Mouse (Mus musculus) stomach, postnatal 0 days (tissue): Measurements from ENCODE around the gene Slc22a17.

Source experiments
- CTCF ChIP-seq: IDR thresholded peaks from 2 replicates; pipeline ENCODE4 v1.5.1; 2016; ENCODE audit warnings: antibody characterized with exemption, low read depth, mild to moderate bottlenecking, moderate library complexity
- EP300 ChIP-seq: optimal IDR thresholded peaks from 2 replicates; pipeline ENCODE3; 2016; ENCODE audit warnings: antibody characterized with exemption

GRCm38 (mm10) chr14:54892200-54892599, 20.7 kb downstream of the Slc22a17 start, which contains the start of gene Pabpn1:
- no peak for TF ChIP-seq CTCF
- TF ChIP-seq EP300, result no peak
